In the genomic region with DNA sequence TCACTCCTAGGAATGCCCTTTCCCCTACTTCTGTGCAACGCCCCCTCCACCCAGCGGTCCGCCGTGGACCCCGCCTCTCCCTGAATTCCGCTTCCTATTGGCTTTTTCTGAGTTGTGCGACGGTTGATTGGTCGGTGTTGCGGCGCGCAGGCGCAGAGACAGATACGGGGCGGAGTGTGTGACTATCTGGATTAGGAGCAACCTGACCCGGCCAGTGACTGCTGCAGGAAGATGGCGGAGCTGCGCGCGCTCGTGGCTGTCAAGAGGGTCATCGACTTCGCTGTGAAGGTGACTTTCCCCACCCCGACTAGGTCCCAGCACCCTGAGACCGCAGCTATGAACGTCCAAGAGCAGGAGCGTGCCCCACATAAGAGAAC, we compare ENCODE assay signal across 8 mouse cellular contexts. TPM values are rescaled to one million over a fixed set of nuclear protein-coding genes. Genes with fewer than 3 reads are reported as not detected.
DNase-seq lines count a peak whose midpoint lies in the region; ATAC-seq and TF ChIP-seq lines count a peak whose summit lies in the region.

Etfb (plus strand) TSS at position 167 of the 377 bp plus-strand sequence.
Gm45233 (plus strand) TSS at position 212 of the 377 bp plus-strand sequence.

- H3K27ac ChIP-seq in hindbrain, embryonic 10.5 days: peak within 1 kb of the TSS; percentile 88
- peak within 1 kb of the TSS; percentile 99 for H3K27ac ChIP-seq in lung, postnatal 0 days (ENCODE audit: low read length)

- TF ChIP-seq EP300 in lung, postnatal 0 days (IDR thresholded peaks at IDR 0.05): no peak; the same call in 1 of the 2 replicates

- H3K36me3 ChIP-seq in hindbrain, embryonic 10.5 days: no peaks in the 10 kb centered on the region
- H3K36me3 ChIP-seq in lung, postnatal 0 days (ENCODE audit: insufficient read depth, low read length): no peaks in the 10 kb centered on the region

- peak within 1 kb of the TSS; percentile 55 for H3K9ac ChIP-seq in lung, postnatal 0 days (replicated peaks; ENCODE audit: low read depth)

- TF ChIP-seq CTCF in lung, postnatal 0 days (IDR thresholded peaks at IDR 0.05): peak; percentile 10; the same call in 1 of the 2 replicates

- H3K4me1 ChIP-seq in hindbrain, embryonic 10.5 days (replicated peaks): peaks cover 22% of the 10 kb centered on the region
- H3K4me1 ChIP-seq in lung, postnatal 0 days (ENCODE audit: insufficient read depth, low read depth, low read length): peaks cover 13% of the 10 kb centered on the region; the same call in 1 of the 2 replicates

- H3K9me3 ChIP-seq in hindbrain, embryonic 10.5 days: no peaks in the 10 kb centered on the region
- no peaks in the 10 kb centered on the region for H3K9me3 ChIP-seq in lung, postnatal 0 days (ENCODE audit: low read length)

- under 1% methylated on average over 27 of the region's 27 CpGs for WGBS in hindbrain, embryonic 10.5 days
- WGBS in lung, postnatal 0 days: under 1% methylated on average over 27 of the region's 27 CpGs

- no peaks in the 10 kb centered on the region for H3K27me3 ChIP-seq in hindbrain, embryonic 10.5 days (ENCODE audit: insufficient read depth, poor library complexity, severe bottlenecking)
- H3K27me3 ChIP-seq in lung, postnatal 0 days (replicated peaks; ENCODE audit: insufficient read depth, low read length): no peaks in the 10 kb centered on the region

- peak; percentile 98 for ATAC-seq in frontal cortex, adult (ENCODE audit: low TSS enrichment)
- ATAC-seq in lung, postnatal 0 days: peak; percentile 96

- peak within 1 kb of the TSS; percentile 89 for H3K4me2 ChIP-seq in lung, postnatal 0 days (replicated peaks; ENCODE audit: low read depth, low read length)

- H3K4me3 ChIP-seq in hindbrain, embryonic 10.5 days: peak within 1 kb of the TSS; percentile 66
- H3K4me3 ChIP-seq in lung, postnatal 0 days (ENCODE audit: low read depth, low read length): peak within 1 kb of the TSS; percentile 55

- DNase-seq in MN1 (ENCODE audit: low spot score): peak; percentile 93
- DNase-seq in cerebellum, adult 9-10 months: peak; percentile 95
- peak; percentile 95 for DNase-seq in hindbrain, embryonic 10.5 days (ENCODE audit: low spot score)
- peak; percentile 97 for DNase-seq in layer of hippocampus, adult 9-11 months
- DNase-seq in lung, postnatal 0 days (ENCODE audit: low spot score): peak; percentile 99
- peak; percentile 86 for DNase-seq in ovary, postnatal 14 days (ENCODE audit: low spot score)
- peak; percentile 90 for DNase-seq in thymus, postnatal 14 days

RNA-seq across cellular contexts. Expression of gene Etfb, which starts in this region (rescaled TPM):
- 226 and 249 TPM in 2 replicates for polyA plus RNA-seq in hindbrain, embryonic 10.5 days (2016; fragmentation: Nextera tagmentation; extraction: Ambion mirVana)
- polyA plus RNA-seq in lung, postnatal 0 days (2015; fragmentation: Nextera tagmentation; extraction: Ambion mirVana): 356 and 377 TPM in 2 replicates

RNA-seq across cellular contexts. Expression of gene Gm45233, which starts in this region (rescaled TPM):
- polyA plus RNA-seq in hindbrain, embryonic 10.5 days (2016; fragmentation: Nextera tagmentation; extraction: Ambion mirVana): 0.47 and 0.51 TPM in 2 replicates
- 0.35 TPM in 1 of 2 replicates, not detected in the other for polyA plus RNA-seq in lung, postnatal 0 days (2015; fragmentation: Nextera tagmentation; extraction: Ambion mirVana)

Comparison
In these comparisons a context has a peak if more than half of its experiments do, and no peak if none do; other contexts are left out.
1. Peak in every context shown above with its lines: DNase-seq, ATAC-seq, H3K4me3 ChIP-seq and H3K27ac ChIP-seq.